Mouse (Mus musculus) layer of hippocampus, postnatal 10 days (tissue): ENCODE measurements around the gene Dnmt3l. TPM values are rescaled to one million over a fixed set of nuclear protein-coding genes. Genes with fewer than 3 reads are reported as not detected.
"Not testable (repeated sequence)": the region's sequence is repeated elsewhere in the genome, so short reads cannot be mapped to it uniquely, and the experiment has no call there.

Experiments used
- DNase-seq, 2 experiments: peaks; one replicate each; pipeline ENCODE4 v3.0.0; 2021; ENCODE audit warnings: low spot score in 2 of 2
- total RNA-seq, 2 experiments: library from RNA; stranded (reverse); gene quantifications; 2 replicates each; pipeline ENCODE4 v1.2.3; 2021

Gene Dnmt3l
- total RNA-seq, 2 experiments from 2014 or later: not detected

- DNase-seq: no peak
Observed at GRCm38 (mm10) chr10:78079955-78080591, 38.3 kb downstream of the Dnmt3l start.

GRCm38 (mm10) chr10:78084073-78084472 lies 42.3 kb downstream of the Dnmt3l start:
- no peak for DNase-seq

- no peak for DNase-seq
Observed at GRCm38 (mm10) chr10:78085711-78086110, 44.0 kb downstream of the Dnmt3l start.

DNA sequence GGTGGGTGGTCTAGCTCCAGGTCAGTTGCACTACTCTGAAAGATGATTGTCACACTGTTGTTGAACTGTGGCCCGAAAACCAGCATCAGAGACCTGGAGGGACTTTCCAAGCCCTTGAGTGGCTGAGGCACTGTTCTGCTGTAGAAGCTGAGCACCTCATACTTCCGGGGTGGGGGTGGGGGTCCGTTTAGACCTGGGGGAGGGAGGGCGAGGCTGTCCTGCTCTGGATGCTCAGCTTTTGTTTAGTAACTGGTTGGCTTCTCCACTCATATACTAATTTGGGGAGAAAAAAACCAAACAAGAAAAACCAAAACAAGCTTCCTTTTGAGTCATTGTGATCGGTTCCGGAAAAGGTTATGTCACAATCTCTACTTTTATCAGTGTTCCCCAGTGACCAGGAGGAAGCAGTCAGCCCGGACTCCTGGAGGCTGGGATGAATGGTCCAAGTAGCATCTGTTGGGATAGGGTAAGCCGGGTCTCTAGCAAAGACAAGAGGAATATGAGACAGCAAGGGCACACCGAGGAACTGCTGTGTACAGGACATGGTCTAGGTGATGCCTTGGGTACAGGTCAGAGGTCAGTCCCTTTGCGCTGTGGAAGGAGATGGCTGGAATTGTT lies 44.8 kb downstream of the Dnmt3l start:
- DNase-seq: no peak

DNA sequence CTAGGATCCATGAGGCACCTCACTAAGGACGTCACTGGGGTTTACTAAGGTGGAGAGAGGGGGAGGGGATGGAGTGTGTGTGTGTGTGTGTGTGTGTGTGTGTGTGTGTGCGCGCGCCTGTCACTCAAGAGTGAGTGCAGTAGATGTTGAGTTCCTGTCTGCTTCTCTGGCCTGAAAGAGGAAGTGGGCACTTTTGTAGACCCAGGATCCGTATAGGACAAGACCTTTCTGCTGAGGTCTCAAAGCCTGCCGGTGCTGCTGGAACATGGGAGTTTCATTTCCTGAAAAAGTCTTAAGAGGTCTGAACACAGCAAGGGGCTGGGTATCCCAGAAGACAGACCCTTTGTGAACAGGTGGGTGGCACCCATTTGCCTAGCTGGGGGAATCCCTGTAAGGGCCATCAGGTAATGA lies 45.4 kb downstream of the Dnmt3l start:
- DNase-seq: no peak

DNA sequence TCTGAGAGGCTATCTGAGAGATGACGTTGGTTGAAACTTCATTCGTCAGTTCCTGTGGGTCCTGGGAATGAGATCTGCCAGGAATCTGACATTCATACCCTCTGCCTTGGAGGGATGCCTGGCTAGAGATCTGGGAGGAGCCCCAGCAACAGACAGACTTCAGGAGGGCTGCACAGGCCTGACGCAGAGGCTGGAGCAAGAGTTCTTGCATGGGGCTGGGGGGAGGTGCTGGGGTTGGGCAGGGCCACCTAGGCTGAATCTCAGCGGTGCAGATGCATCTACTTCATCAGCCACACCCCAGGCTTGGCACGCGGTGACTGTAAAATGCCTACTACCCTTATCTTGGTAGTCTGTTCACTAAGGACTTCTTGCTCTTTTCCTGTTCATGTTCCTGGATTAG lies 48.5 kb downstream of the Dnmt3l start:
- DNase-seq: no peak

- DNase-seq: no peak
Observed at GRCm38 (mm10) chr10:78090706-78091491, 49.2 kb downstream of the Dnmt3l start.

- no peak for DNase-seq
Observed at GRCm38 (mm10) chr10:78091865-78092724, 50.3 kb downstream of the Dnmt3l start.

GRCm38 (mm10) chr10:78092725-78093029 lies 50.9 kb downstream of the Dnmt3l start:
- DNase-seq: no peak

DNA sequence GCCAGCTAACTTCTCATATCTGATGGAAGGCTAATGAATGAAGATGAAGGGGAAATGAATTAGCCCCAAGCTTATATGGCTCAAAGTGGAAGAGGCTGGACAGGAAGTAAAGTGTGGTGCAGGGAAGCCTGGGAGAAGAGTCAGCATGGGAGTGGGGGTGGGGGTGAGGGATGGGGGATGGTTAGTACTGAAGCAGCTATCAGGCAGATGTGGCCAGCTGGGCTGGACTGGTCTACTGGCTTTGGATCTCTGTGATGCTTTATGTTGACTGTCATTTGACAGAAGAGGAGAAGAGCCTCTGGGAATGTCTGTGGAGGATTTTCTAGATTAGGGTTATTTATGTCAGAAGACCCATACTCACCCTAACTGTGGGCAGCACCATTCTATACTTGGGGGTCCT lies 53.5 kb downstream of the Dnmt3l start:
- no peak for DNase-seq

DNA sequence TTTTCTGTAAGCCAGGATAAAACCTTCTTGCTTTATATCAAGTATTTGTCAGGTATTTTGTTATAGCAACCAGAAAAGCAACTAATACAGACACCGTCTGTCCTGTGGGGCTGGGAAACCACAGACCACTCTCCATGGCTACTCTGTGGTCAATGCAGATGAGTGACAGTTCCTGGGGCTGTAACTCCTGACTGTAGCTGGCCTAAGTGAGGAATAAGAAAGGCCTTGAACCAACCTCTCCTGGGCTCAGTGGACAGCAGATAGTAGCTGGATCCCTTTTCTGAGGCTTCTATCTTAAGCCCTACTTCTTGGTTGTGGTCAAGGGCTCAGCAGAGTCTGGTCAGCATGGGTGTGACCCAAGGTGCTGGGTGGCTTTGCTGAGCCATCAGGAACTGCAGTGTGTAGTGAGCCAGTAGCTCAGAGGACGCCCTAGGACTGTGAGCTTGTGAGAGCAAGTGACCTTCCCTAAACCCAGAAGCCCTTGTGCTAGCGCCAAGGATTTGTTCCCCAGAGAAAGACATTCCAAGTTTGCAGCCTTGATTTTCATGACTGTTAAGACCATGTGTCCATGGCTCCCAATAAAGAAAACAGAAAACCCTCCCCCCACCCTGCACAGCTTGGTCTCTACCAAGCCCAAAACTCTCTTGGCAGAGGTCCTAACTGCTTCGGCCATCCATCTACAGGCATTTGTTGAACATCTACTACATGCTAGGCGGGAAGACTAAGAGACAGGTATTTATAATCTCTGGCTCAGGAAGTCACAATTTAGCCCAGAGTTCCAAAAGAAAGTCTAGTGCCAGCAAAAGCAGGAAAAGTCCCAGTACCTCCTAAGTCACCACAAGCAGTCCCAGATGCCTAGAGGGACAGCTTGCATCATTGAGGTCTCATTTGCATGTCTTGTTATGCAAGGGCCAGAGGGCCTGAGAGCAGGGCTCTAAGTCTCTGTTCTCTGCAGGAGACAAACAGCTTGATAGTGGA lies 54.5 kb downstream of the Dnmt3l start:
- no peak for DNase-seq

DNA sequence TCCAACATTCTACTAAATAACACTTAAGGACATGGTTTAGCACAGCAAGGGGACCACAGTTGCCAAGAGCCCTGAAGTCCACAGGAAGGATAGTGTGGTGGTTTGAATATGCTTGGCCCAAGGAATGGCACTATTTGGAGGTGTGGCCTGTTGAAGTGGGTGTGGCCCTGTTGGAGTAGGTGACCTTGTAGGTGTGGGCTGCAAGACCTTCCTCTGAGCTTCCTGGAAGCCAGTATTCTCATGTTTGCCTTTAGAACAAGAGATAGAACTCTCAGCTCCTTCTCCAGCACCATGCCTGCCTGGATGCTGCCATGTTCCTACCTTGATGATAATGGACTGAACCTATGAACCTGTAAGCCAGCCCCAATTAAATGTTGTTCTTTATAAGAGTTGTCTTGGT lies 58.1 kb downstream of the Dnmt3l start:
- DNase-seq: not testable (repeated sequence)

- no peak for DNase-seq
Observed at GRCm38 (mm10) chr10:78100989-78101780, 59.4 kb downstream of the Dnmt3l start.

DNA sequence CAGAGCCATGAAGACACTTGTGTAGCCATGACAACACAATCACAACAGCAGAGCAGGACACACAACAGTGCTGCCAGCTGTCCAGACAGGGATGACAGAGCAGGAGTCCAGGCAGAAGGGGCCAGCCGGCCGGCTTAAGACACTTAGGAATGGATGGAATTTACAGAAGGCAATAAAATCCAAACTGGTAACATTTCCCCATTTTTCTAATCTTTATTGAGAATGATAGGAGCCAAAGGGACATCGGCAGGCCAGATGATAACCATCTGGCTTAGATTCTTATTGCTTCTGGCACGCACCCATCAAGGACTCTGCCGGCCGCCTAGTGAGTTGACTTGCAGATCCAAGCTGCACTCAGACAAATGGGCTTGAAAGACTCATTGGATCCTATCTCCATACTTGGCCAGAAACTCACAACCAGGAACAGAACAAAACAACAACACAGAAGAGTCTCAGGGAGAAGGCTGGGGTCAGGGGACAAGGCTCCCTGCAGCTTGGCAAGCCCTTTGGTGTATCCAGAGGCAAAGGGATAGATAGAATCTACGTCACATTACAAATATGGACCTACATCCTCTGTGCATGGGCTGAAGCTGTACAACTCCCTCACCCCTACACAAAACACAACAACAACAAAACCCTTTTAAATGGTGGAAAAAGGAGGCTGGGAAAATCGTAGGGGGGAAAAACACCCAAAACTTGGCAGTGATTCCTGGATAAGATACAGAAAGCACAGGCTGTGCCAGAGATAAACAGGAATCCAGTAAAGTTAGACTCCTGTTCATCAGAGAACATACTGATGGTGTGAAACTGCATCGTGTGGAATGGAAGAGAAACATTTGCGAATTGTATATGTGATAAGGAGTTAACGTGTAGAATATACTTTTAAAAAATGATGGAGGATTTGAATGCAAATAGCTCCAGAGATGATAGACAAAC lies 63.1 kb downstream of the Dnmt3l start:
- DNase-seq: peak; percentile 35 to 43

GRCm38 (mm10) chr10:78105548-78105947 lies 63.8 kb downstream of the Dnmt3l start:
- DNase-seq: peak; percentile 48 to 51
